Mouse (Mus musculus) neural tube, embryonic 14.5 days (tissue): ENCODE measurements around the gene Fam3a. TPM values are rescaled to one million over a fixed set of nuclear protein-coding genes. Genes with fewer than 3 reads are reported as not detected.
"Not testable (repeated sequence)": the region's sequence is repeated elsewhere in the genome, so short reads cannot be mapped to it uniquely, and the experiment has no call there.

Experiments used
- ATAC-seq: fragments of 200-750 bp; cut with Nextera tagmentation; 2 replicates; pipeline ENCODE4 v1.8.0; 2017; ENCODE audit warnings: low read depth, mild to moderate bottlenecking, moderate TSS enrichment, moderate library complexity
- H3K27ac ChIP-seq: fragments of 300-500 bp; sonication (generic); 2 replicates; pipeline ENCODE4 v1.5.1; 2014; ENCODE audit warnings: low read depth, mild to moderate bottlenecking, control low read depth, low read length, moderate library complexity, mixed read lengths
- H3K27me3 ChIP-seq: fragments of 300-500 bp; sonication (generic); 2 replicates; pipeline ENCODE4 v1.6.1; 2014; ENCODE audit warnings: low read length; ENCODE audit not compliant: control insufficient read depth, insufficient read depth
- H3K36me3 ChIP-seq: fragments of 300-500 bp; sonication (generic); 2 replicates; pipeline ENCODE4 v1.6.1; 2014; ENCODE audit warnings: low read length, mixed read lengths; ENCODE audit not compliant: control insufficient read depth, insufficient read depth
- H3K4me1 ChIP-seq: fragments of 300-500 bp; sonication (generic); 2 replicates; pipeline ENCODE4 v1.6.1; 2014; ENCODE audit warnings: low read length; ENCODE audit not compliant: control insufficient read depth, insufficient read depth
- H3K4me2 ChIP-seq: fragments of 300-500 bp; sonication (generic); 2 replicates; pipeline ENCODE4 v1.6.1; 2014; ENCODE audit warnings: mild to moderate bottlenecking, low read depth, low read length, control low read depth
- H3K4me3 ChIP-seq: fragments of 300-500 bp; sonication (generic); 2 replicates; pipeline ENCODE4 v1.5.1; 2014; ENCODE audit warnings: low read depth, low read length, control low read depth, mixed read lengths
- H3K9ac ChIP-seq: fragments of 300-500 bp; sonication (generic); replicated peaks from 2 replicates; pipeline ENCODE4 v1.6.1; 2014; ENCODE audit warnings: low read depth, mild to moderate bottlenecking, control low read depth, low read length, mixed read lengths
- H3K9me3 ChIP-seq: fragments of 300-500 bp; sonication (generic); 2 replicates; pipeline ENCODE4 v1.6.1; 2016; ENCODE audit warnings: low read length; ENCODE audit not compliant: control insufficient read depth
- WGBS: fragments of 180-500 bp; shearing (Covaris S2); extraction: QIAGEN DNeasy Blood & Tissue Kit; methylation state at CpG from one replicate; pipeline ENCODE4 v1.1.7; 2014; 5-methylcytosine and 5-hydroxymethylcytosine counted together
- polyA plus RNA-seq: library from polyadenylated mRNA; unstranded; fragments of >200 nt; fragmentation: Nextera tagmentation; extraction: Ambion mirVana; gene quantifications from 2 replicates; pipeline ENCODE4 v1.2.1, GENCODE M21; 2014

Gene Fam3a
- polyA plus RNA-seq, 1 experiment from 2014 or later = 36.4 TPM

DNA sequence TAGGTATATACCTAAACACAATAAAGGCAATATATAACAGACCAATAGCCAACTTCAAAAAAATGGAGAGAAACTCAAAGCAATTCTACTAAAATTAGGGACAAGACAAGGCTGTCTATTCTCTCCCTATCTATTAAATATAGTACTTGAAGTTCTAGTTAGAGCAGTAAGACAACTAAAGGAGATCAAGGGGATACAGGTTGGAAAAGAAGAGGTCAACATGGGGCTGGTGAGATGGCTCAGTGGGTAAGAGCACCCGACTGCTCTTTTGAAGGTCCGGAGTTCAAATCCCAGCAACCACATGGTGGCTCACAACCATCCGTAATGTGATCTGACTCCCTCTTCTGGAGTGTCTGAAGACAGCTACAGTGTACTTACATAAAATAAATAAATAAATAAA lies 36.0 kb downstream of the Fam3a start:
- not testable (repeated sequence) for H3K9ac ChIP-seq, H3K4me1 ChIP-seq, H3K9me3 ChIP-seq, H3K36me3 ChIP-seq, ATAC-seq, H3K4me3 ChIP-seq, H3K27me3 ChIP-seq, H3K4me2 ChIP-seq, H3K27ac ChIP-seq
- WGBS = 95% methylated on average over 2 of the region's 3 CpGs

DNA sequence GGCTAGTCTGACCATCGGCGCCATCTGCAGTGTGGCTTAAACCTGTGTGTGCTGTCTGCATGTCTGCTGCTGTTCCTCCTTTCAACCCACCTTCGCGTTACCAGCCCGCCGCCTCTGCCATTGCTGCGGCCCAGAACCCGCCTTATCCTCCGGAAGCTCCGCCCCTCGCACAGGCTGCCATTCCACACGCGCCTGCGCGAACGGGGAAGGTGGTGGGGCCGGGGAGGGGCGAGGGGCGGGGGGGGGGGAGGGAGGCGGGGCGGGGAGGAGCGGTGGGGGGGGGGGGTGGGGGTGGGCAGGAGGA lies 39.7 kb downstream of the Fam3a start, which contains the start of gene Lage3:
Gene Lage3 (minus strand): TSS at position 152 of the 304 bp plus-strand sequence.
- H3K4me3 ChIP-seq = peak within 1 kb of the TSS; percentile 34
- peak; percentile 94 for ATAC-seq
- H3K4me1 ChIP-seq = no peaks in the 10 kb centered on the region
- H3K4me2 ChIP-seq = peak within 1 kb of the TSS; percentile 49
- no peaks in the 10 kb centered on the region for H3K27me3 ChIP-seq
- 20% methylated on average over 16 of the region's 22 CpGs for WGBS
- peak within 1 kb of the TSS; percentile 71 for H3K27ac ChIP-seq
- no peaks in the 10 kb centered on the region for H3K9me3 ChIP-seq
- no peaks in the 10 kb centered on the region for H3K36me3 ChIP-seq
- peak within 1 kb of the TSS; percentile 50 for H3K9ac ChIP-seq

DNA sequence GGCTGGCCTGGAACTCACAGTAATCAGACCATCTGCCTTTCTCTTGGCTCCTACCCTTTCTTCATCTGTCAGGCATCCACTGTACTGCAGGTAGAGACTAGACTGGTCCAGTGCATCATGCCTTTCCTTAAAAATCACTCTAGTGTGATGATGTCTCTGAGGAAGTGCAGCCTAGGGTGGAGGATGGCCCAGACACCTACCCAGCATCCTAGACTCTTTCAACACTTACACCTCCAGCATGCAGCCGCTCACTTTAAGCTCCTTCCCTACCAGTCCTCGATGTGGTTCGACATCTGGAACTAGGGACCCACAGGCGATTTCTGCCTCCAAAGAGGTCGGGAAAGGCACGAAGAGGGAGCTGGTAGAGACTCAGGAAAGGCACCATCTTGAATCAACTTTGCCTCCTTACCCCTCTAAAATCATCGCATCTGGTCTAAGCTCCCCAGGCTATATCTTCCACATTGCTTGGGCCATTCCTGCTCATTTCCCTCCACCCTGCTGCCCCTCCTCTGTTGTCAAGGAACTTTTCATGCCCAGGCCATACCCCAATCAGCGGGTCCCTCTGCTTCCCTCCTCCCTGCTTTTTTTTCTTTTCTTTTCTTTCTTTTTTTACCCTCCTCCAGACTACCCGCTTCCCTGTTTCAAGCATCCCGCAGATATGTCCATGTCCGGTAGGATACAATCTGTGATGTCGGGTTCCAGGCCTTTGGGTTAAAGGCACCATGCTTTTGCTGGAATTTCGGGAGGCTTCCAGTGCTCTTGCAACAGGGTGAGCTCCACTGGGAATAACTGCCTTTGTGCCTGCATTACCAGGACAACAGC lies 40.2 kb downstream of the Fam3a start:
- no peaks in the 10 kb centered on the region for H3K9me3 ChIP-seq
- H3K27ac ChIP-seq = peak overlapping the region; percentile 71
- peak; percentile 76 for ATAC-seq
- no peaks in the 10 kb centered on the region for H3K4me1 ChIP-seq
- H3K36me3 ChIP-seq = no peaks in the 10 kb centered on the region
- H3K4me3 ChIP-seq = peak overlapping the region; percentile 34
- H3K27me3 ChIP-seq = no peaks in the 10 kb centered on the region
- H3K4me2 ChIP-seq = peak overlapping the region; percentile 49
- 27% methylated on average over 13 of the region's 13 CpGs for WGBS
- H3K9ac ChIP-seq = peak overlapping the region; percentile 50

Other genes with a start within 250 kb of the Fam3a start
- gene Tex28, start 225.4 kb downstream of the Fam3a start, polyA plus RNA-seq = not detected in 2 replicates
- 0.10 and 0.16 TPM in 2 replicates for gene Tktl1, start 216.0 kb downstream of the Fam3a start, polyA plus RNA-seq
- gene Flna, start 143.5 kb downstream of the Fam3a start, polyA plus RNA-seq = 63.0 and 121 TPM in 2 replicates
- gene Emd, start 138.6 kb downstream of the Fam3a start, polyA plus RNA-seq = 12.6 and 17.0 TPM in 2 replicates
- gene Rpl10, start 122.5 kb downstream of the Fam3a start, polyA plus RNA-seq = 476 and 568 TPM in 2 replicates
- 62.0 and 65.8 TPM in 2 replicates for gene Taz, start 111.4 kb downstream of the Fam3a start, polyA plus RNA-seq
- gene Dnase1l1, start 110.9 kb downstream of the Fam3a start, polyA plus RNA-seq = 3.7 and 4.1 TPM in 2 replicates
- gene Atp6ap1, start 96.2 kb downstream of the Fam3a start, polyA plus RNA-seq = 213 and 279 TPM in 2 replicates
- gene Gdi1, start 88.3 kb downstream of the Fam3a start, polyA plus RNA-seq = 761 and 960 TPM in 2 replicates
- gene Fam50a, start 80.2 kb downstream of the Fam3a start, polyA plus RNA-seq = 50.4 and 52.5 TPM in 2 replicates
- 42.5 and 47.1 TPM in 2 replicates for gene Plxna3, start 64.2 kb downstream of the Fam3a start, polyA plus RNA-seq
- 71.5 and 73.3 TPM in 2 replicates for gene Lage3, start 39.7 kb downstream of the Fam3a start, polyA plus RNA-seq
- 70.3 and 73.7 TPM in 2 replicates for gene Ubl4a, start 20.1 kb downstream of the Fam3a start, polyA plus RNA-seq
- gene Slc10a3, start 19.9 kb downstream of the Fam3a start, polyA plus RNA-seq = 6.9 and 7.8 TPM in 2 replicates
- gene Ikbkg, start within 50 bp of the Fam3a start, polyA plus RNA-seq = 18.3 and 19.2 TPM in 2 replicates
- gene G6pdx, start 35.9 kb upstream of the Fam3a start, polyA plus RNA-seq = 53.4 and 57.2 TPM in 2 replicates
- gene Gm6880, start 88.1 kb upstream of the Fam3a start, polyA plus RNA-seq = not detected in 2 replicates
- gene Olfr1326-ps1, start 181.6 kb upstream of the Fam3a start, polyA plus RNA-seq = not detected in 2 replicates
- not detected in 2 replicates for gene Olfr1325, start 199.4 kb upstream of the Fam3a start, polyA plus RNA-seq